Mouse (Mus musculus) lung, adult 2 months (tissue): Measurements from ENCODE around the gene Bcl6b.

Experiments used
- CTCF ChIP-seq: fragments of 200-500 bp; IDR thresholded peaks from 2 replicates; pipeline ENCODE4 v1.5.1; 2011; ENCODE audit warnings: mild to moderate bottlenecking, low read length, control low read depth; ENCODE audit not compliant: insufficient read depth
- POLR2A ChIP-seq: fragments of 200-500 bp; IDR thresholded peaks from 2 replicates; pipeline ENCODE4 v1.6.1; 2011; ENCODE audit warnings: low read depth, mild to moderate bottlenecking, control low read depth, low read length, borderline replicate concordance; ENCODE audit errors: extremely low read depth

DNA sequence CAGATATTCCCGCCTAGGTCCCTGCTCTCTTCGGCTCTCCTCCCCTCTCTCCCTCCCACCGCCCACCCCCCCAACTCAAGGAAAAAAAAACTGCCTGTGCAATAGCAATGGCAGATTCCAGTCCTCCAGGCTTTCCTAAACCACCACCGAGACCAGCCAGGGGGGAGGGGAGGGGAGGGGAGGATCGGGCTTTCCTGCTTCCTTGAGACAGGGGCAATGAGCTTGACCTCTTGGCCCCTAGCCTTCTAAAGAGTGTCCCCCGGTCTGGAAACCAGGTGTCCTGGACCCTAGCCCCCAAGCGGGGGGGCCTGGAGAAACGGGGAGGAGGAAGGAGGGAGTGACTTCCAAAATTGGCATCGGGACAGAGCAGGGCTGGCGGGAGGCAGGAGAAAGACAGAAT, 2.9 kb upstream of the Bcl6b start:
- TF ChIP-seq POLR2A (0 out of 2 replicates have a peak, but pooled peaks have one; percentile 2), CTCF (no peak)
